Mouse (Mus musculus) neural tube, embryonic 11.5 days (tissue): ENCODE data around the gene Stx4a. TPM values are rescaled to one million over a fixed set of nuclear protein-coding genes. Genes with fewer than 3 reads are reported as not detected.

Experiments
- ATAC-seq: fragments of 200-750 bp; cut with Nextera tagmentation; 2 replicates; pipeline ENCODE4 v1.8.0; 2017; ENCODE audit warnings: moderate number of reproducible peaks, mild to moderate bottlenecking, moderate TSS enrichment, moderate library complexity; ENCODE audit not compliant: insufficient read depth, low FRiP score, low TSS enrichment
- DNase-seq: peaks from one replicate; pipeline ENCODE4 v3.0.0-alpha.2; 2015; ENCODE audit warnings: low spot score
- H3K27ac ChIP-seq: fragments of 300-500 bp; sonication (generic); 2 replicates; pipeline ENCODE4 v1.5.1; 2014; ENCODE audit warnings: low read depth, mild to moderate bottlenecking, low read length
- H3K27me3 ChIP-seq: fragments of 300-500 bp; sonication (generic); 2 replicates; pipeline ENCODE4 v1.6.1; 2014; ENCODE audit warnings: mild to moderate bottlenecking, low read length, mixed read lengths; ENCODE audit not compliant: control insufficient read depth, insufficient read depth
- H3K36me3 ChIP-seq: fragments of 300-500 bp; sonication (generic); 2 replicates; pipeline ENCODE4 v1.6.1; 2014; ENCODE audit warnings: mild to moderate bottlenecking, low read length, moderate library complexity, mixed read lengths; ENCODE audit not compliant: control insufficient read depth, insufficient read depth
- H3K4me1 ChIP-seq: fragments of 300-500 bp; sonication (generic); 2 replicates; pipeline ENCODE4 v1.6.1; 2014; ENCODE audit warnings: low read length, mixed read lengths; ENCODE audit not compliant: control insufficient read depth, insufficient read depth
- H3K4me2 ChIP-seq: fragments of 300-500 bp; sonication (generic); 2 replicates; pipeline ENCODE4 v1.6.1; 2014; ENCODE audit warnings: low read depth, mild to moderate bottlenecking, moderate library complexity
- H3K4me3 ChIP-seq: fragments of 300-500 bp; sonication (generic); 2 replicates; pipeline ENCODE4 v1.5.1; 2014; ENCODE audit warnings: low read depth, low read length
- H3K9ac ChIP-seq: fragments of 300-500 bp; sonication (generic); 2 replicates; pipeline ENCODE4 v1.6.1; 2014; ENCODE audit warnings: mild to moderate bottlenecking, low read length
- H3K9me3 ChIP-seq: fragments of 300-500 bp; sonication (generic); 2 replicates; pipeline ENCODE4 v1.6.1; 2016; ENCODE audit warnings: low read length; ENCODE audit not compliant: control insufficient read depth
- WGBS: fragments of 180-500 bp; shearing (Covaris S2); extraction: QIAGEN DNeasy Blood & Tissue Kit; methylation state at CpG from one replicate; pipeline ENCODE4 v1.1.7; 2014; 5-methylcytosine and 5-hydroxymethylcytosine counted together
- polyA plus RNA-seq: library from polyadenylated mRNA; unstranded; fragments of >200 nt; fragmentation: Nextera tagmentation; extraction: Ambion mirVana; gene quantifications from 2 replicates; pipeline ENCODE4 v1.2.1, GENCODE M21; 2014

Stx4a gene
- polyA plus RNA-seq, 1 experiment from 2014 or later = 10.4 TPM

DNA sequence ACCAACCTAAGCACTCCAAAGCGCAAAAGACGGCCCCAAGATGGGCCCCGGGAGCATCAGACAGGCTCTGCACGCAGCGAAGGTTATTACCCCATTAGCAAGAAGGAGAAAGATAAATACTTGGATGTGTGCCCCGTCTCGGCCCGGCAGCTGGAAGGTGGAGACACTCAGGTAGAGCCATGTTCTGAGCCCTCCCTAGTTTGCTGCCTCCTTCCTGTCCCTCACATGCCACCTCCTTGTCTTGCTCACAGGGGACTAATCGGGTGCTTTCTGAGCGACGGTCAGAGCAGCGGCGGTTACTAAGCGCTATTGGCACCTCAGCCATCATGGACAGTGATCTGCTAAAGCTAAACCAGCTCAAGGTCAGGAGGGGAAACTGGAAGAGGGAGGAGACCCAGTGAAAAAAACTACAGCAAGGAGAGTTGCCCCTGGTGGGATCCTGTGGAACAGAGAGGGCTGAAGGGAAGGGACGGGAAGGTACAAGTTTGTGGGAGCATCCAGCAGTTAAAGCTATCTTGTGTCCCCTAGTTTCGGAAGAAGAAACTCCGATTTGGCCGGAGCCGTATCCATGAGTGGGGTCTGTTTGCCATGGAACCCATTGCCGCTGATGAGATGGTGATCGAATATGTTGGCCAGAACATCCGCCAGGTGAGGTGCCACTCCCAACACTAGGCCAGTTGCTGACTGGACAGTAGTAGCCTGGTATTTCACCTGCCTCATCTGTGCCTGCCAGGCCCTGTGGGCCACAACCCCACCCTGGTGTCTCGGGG, 26.8 kb upstream of the Stx4a start:
- no peak for DNase-seq
- H3K27ac ChIP-seq = no peak overlapping the region
- H3K4me3 ChIP-seq = no peak overlapping the region
- no peak overlapping the region for H3K9ac ChIP-seq
- no peak overlapping the region for H3K4me2 ChIP-seq
- no peaks in the 10 kb centered on the region for H3K4me1 ChIP-seq
- peaks cover 33% of the 10 kb centered on the region for H3K36me3 ChIP-seq
- no peak for ATAC-seq
- H3K9me3 ChIP-seq = no peaks in the 10 kb centered on the region
- no peaks in the 10 kb centered on the region for H3K27me3 ChIP-seq
- 94% methylated on average over 23 of the region's 23 CpGs for WGBS

DNA sequence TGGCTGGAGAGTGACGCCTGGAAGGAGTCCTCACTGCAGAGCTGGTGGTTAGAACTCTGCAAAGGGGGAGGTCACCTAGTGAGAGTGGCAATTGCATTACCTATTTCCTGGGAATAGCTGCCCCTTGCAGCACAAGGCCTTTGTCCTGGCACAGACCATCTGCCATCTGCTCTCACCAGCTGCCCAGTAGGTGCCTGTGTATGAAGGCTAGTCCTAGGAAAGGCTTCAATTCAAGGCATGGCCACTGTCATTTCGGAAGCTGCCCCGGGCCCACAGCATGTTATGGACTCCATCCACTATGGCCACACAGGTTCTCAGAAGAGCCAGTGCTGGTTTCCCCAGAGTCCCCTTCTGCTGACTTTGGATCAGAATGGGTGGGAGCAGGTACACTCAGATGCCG, 25.5 kb upstream of the Stx4a start:
- peaks cover 30% of the 10 kb centered on the region for H3K36me3 ChIP-seq
- no peak overlapping the region for H3K27ac ChIP-seq
- DNase-seq (no peak), ATAC-seq (no peak)
- WGBS = 90% methylated on average over 4 of the region's 4 CpGs
- no peaks in the 10 kb centered on the region for H3K4me1 ChIP-seq
- H3K9ac ChIP-seq = no peak overlapping the region
- H3K27me3 ChIP-seq = no peaks in the 10 kb centered on the region
- H3K4me3 ChIP-seq = no peak overlapping the region
- H3K9me3 ChIP-seq = no peaks in the 10 kb centered on the region
- no peak overlapping the region for H3K4me2 ChIP-seq

GRCm38 (mm10) chr7:127799211-127799610, 24.9 kb upstream of the Stx4a start:
- ATAC-seq (no peak), DNase-seq (no peak)
- H3K9ac ChIP-seq = no peak overlapping the region
- H3K36me3 ChIP-seq = peaks cover 28% of the 10 kb centered on the region
- WGBS = 93% methylated on average over 13 of the region's 13 CpGs
- H3K4me3 ChIP-seq = no peak overlapping the region
- no peaks in the 10 kb centered on the region for H3K4me1 ChIP-seq
- no peaks in the 10 kb centered on the region for H3K27me3 ChIP-seq
- H3K4me2 ChIP-seq = no peak overlapping the region
- no peak overlapping the region for H3K27ac ChIP-seq
- H3K9me3 ChIP-seq = no peaks in the 10 kb centered on the region

- ATAC-seq = no peak
- WGBS = 100% methylated on average over 1 of the region's 1 CpGs
- no peak for DNase-seq
These were observed 24.4 kb upstream of the Stx4a start for GRCm38 (mm10) chr7:127799738-127800137.

DNA sequence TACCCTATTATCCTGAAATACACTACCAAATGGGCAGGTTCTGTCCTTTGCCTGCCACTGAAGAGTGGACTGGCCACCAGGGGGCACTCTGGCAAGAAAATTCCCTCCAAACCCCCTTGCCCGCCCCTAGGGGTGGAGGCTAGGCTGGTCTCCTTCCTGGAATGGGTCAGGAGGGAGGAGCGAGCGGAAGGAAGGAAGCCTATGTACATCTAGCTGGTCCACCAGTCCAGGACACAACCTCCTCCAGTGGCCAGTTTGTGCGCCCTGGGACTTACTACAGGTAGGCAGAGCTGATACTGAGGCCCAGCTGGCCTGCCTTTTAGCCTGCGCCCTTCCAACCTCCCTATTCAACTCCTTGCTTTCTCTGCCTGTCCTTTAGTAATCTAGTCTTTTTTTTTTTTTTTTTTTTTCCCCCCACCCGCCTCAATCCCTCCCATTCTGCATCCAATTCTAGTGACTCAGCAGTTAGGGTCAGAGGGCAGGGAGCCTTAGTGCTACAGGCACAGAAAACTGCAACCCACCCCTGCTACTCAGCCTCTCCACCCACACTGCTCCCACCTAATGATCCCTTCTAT, 23.6 kb upstream of the Stx4a start, which contains the start of gene Hsd3b7:
Gene Hsd3b7, plus strand, starts transcription at position 170 of the 575 bp plus-strand sequence.
- H3K36me3 ChIP-seq = peaks cover 20% of the 10 kb centered on the region
- no peaks in the 10 kb centered on the region for H3K4me1 ChIP-seq
- H3K4me2 ChIP-seq = no peak within 1 kb of the TSS
- peak; percentile 91 for DNase-seq
- H3K9ac ChIP-seq = no peak within 1 kb of the TSS
- H3K4me3 ChIP-seq = no peak within 1 kb of the TSS
- no peaks in the 10 kb centered on the region for H3K27me3 ChIP-seq
- WGBS = 33% methylated on average over 6 of the region's 6 CpGs
- ATAC-seq = peak; percentile 71
- no peaks in the 10 kb centered on the region for H3K9me3 ChIP-seq
- H3K27ac ChIP-seq = no peak within 1 kb of the TSS

More at GRCm38 (mm10) chr7:127799738-127800137, 24.4 kb upstream of the Stx4a start:
- H3K36me3 ChIP-seq = peaks cover 28% of the 10 kb centered on the region
- no peak overlapping the region for H3K27ac ChIP-seq
- H3K27me3 ChIP-seq = no peaks in the 10 kb centered on the region
- H3K4me1 ChIP-seq = no peaks in the 10 kb centered on the region
- H3K4me2 ChIP-seq = no peak overlapping the region
- no peaks in the 10 kb centered on the region for H3K9me3 ChIP-seq
- H3K4me3 ChIP-seq = no peak overlapping the region
- no peak overlapping the region for H3K9ac ChIP-seq

DNA sequence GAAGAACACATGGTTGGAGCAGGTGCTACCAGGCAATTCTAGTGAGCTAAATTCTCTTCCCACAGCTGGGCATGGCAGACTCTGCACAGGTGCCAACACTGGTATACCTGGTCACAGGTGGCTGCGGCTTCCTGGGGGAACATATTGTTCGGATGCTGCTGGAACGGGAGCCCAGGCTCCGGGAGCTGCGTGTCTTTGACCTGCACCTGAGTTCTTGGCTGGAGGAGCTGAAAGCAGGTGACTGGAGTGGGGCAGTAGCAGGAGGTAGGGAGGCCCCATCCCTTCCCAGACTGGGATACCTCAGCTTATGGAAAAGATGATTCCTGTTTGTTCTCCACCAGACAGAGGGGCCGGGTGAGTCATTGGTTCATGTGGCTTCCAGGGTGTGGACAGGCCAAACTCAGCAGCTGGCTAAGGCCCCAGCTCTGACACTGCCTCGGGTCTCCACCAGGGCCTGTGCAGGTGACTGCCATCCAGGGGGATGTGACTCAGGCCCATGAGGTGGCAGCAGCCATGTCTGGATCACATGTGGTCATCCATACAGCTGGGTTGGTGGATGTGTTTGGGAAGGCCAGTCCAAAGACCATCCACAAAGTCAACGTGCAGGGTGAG, 23.0 kb upstream of the Stx4a start:
- H3K27ac ChIP-seq = no peak overlapping the region
- peaks cover 19% of the 10 kb centered on the region for H3K36me3 ChIP-seq
- ATAC-seq = no peak
- 94% methylated on average over 8 of the region's 8 CpGs for WGBS
- H3K9me3 ChIP-seq = no peaks in the 10 kb centered on the region
- DNase-seq = no peak
- H3K27me3 ChIP-seq = no peaks in the 10 kb centered on the region
- no peak overlapping the region for H3K4me2 ChIP-seq
- no peaks in the 10 kb centered on the region for H3K4me1 ChIP-seq
- no peak overlapping the region for H3K9ac ChIP-seq
- H3K4me3 ChIP-seq = no peak overlapping the region

DNA sequence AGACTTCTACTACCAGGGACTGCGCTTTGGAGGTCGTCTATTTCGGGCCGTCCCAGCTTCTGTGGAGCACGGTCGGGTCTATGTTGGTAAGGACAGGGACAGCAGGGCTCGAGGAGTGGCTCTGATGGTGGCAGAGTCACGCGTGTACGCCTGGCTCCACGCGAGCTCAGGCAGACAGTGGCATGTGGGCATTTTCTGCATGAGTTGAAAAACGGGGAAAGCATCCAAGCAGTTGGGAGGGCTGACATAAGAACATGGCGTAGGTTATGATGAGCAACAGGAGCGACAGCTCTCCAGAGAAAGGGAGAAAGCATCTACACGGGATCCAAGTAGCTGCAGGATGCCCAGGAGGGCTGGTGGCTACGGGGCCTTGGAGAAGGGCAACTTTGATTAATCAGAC, 21.8 kb upstream of the Stx4a start:
- Histone ChIP-seq H3K4me1 (no peaks in the 10 kb centered on the region), H3K36me3 (peaks cover 11% of the 10 kb centered on the region), H3K27me3 (no peaks in the 10 kb centered on the region), H3K4me2 (no peak overlapping the region), H3K9ac (no peak overlapping the region), H3K4me3 (no peak overlapping the region), H3K9me3 (no peaks in the 10 kb centered on the region), H3K27ac (no peak overlapping the region)
- DNase-seq = no peak
- 95% methylated on average over 17 of the region's 17 CpGs for WGBS
- ATAC-seq = no peak

- no peak overlapping the region for H3K4me2 ChIP-seq
- H3K36me3 ChIP-seq = no peaks in the 10 kb centered on the region
- no peaks in the 10 kb centered on the region for H3K27me3 ChIP-seq
- ATAC-seq (no peak), DNase-seq (no peak)
- H3K4me3 ChIP-seq = no peak overlapping the region
- no peaks in the 10 kb centered on the region for H3K9me3 ChIP-seq
- H3K4me1 ChIP-seq = no peaks in the 10 kb centered on the region
- no peak overlapping the region for H3K27ac ChIP-seq
- 64% methylated on average over 5 of the region's 5 CpGs for WGBS
- H3K9ac ChIP-seq = no peak overlapping the region
These were observed 15.3 kb upstream of the Stx4a start for GRCm38 (mm10) chr7:127808821-127809220.

DNA sequence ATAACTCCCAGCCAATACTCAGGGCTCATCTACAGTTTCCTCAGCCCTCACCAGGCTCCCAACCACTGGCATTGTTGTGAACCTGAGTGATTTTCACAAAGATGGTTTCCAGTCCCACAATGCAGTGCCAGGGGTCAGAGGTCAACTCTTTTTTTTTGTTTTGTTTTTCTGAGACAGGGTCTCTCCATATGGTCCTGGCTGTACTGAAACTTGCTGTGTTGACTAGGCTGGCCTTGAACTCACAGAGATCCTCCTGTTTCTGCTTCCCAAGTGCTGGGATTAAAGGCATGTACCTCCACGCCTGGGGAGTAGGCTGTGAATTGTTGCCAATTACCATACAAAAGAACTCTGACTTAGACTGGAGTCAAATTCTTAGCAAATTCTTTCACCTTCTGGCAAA, 14.2 kb upstream of the Stx4a start:
- Histone ChIP-seq H3K9ac (no peak overlapping the region), H3K9me3 (no peaks in the 10 kb centered on the region), H3K27ac (no peak overlapping the region), H3K4me2 (no peak overlapping the region), H3K27me3 (no peaks in the 10 kb centered on the region), H3K4me1 (no peaks in the 10 kb centered on the region), H3K36me3 (no peaks in the 10 kb centered on the region), H3K4me3 (no peak overlapping the region)
- 89% methylated on average over 1 of the region's 1 CpGs for WGBS
- no peak for ATAC-seq
- no peak for DNase-seq
